Mouse (Mus musculus): ENCODE results near the gene 2210017I01Rik. TPM values are rescaled to one million over a fixed set of nuclear protein-coding genes. Genes with fewer than 3 reads are reported as not detected.

Gene 2210017I01Rik
- polyA plus RNA-seq (2015; fragmentation: Illumina TruSeq; extraction: RNeasy Lipid Tissue Mini Kit (QIAGEN cat#74804); ENCODE audit: insufficient read depth, low replicate concordance): not detected

GRCm38 (mm10) chr3:92607392-92607791 is at the start of gene 2210017I01Rik:
2210017I01Rik (minus strand) TSS chr3:92607492.

GRCm38 (mm10) chr3:92656826-92657225 is 49.5 kb upstream of the 2210017I01Rik start, which contains the start of gene Lce1b:
Lce1b (minus strand) TSS chr3:92656926.

GRCm38 (mm10) chr3:92648207-92648606 is 40.9 kb upstream of the 2210017I01Rik start, which contains the start of gene Lce1a1:
Lce1a1 (minus strand) TSS chr3:92648307.

GRCm38 (mm10) chr3:92621560-92621959 is 14.3 kb upstream of the 2210017I01Rik start, which contains the start of gene Lce6a:
Lce6a (minus strand) TSS chr3:92621660.

GRCm38 (mm10) chr3:92588858-92589257 is 18.4 kb downstream of the 2210017I01Rik start, which contains the start of gene Smcp:
Smcp (minus strand) TSS chr3:92588997.

GRCm38 (mm10) chr3:92573449-92574041 is 33.7 kb downstream of the 2210017I01Rik start, which contains the start of gene Ivl:
Ivl (minus strand) TSS chr3:92573735.

Other genes with a start within 250 kb of the 2210017I01Rik start
- gene Sprr2f, start 242.3 kb downstream of the 2210017I01Rik start, polyA plus RNA-seq (2015; fragmentation: Illumina TruSeq; extraction: RNeasy Lipid Tissue Mini Kit (QIAGEN cat#74804); ENCODE audit: insufficient read depth, low replicate concordance): not detected
- gene Sprr2h, start 221.8 kb downstream of the 2210017I01Rik start, polyA plus RNA-seq (2015; fragmentation: Illumina TruSeq; extraction: RNeasy Lipid Tissue Mini Kit (QIAGEN cat#74804); ENCODE audit: insufficient read depth, low replicate concordance): not detected
- gene Sprr2i, start 199.5 kb downstream of the 2210017I01Rik start, polyA plus RNA-seq (2015; fragmentation: Illumina TruSeq; extraction: RNeasy Lipid Tissue Mini Kit (QIAGEN cat#74804); ENCODE audit: insufficient read depth, low replicate concordance): not detected
- gene Sprr2j-ps, start 189.4 kb downstream of the 2210017I01Rik start, polyA plus RNA-seq (2015; fragmentation: Illumina TruSeq; extraction: RNeasy Lipid Tissue Mini Kit (QIAGEN cat#74804); ENCODE audit: insufficient read depth, low replicate concordance): not detected
- 1.4 TPM for gene Gm9774, start 178.1 kb downstream of the 2210017I01Rik start, polyA plus RNA-seq (2015; fragmentation: Illumina TruSeq; extraction: RNeasy Lipid Tissue Mini Kit (QIAGEN cat#74804); ENCODE audit: insufficient read depth, low replicate concordance)
- not detected for gene Sprr2k, start 174.9 kb downstream of the 2210017I01Rik start, polyA plus RNA-seq (2015; fragmentation: Illumina TruSeq; extraction: RNeasy Lipid Tissue Mini Kit (QIAGEN cat#74804); ENCODE audit: insufficient read depth, low replicate concordance)
- gene Sprr1b, start 168.7 kb downstream of the 2210017I01Rik start, polyA plus RNA-seq (2015; fragmentation: Illumina TruSeq; extraction: RNeasy Lipid Tissue Mini Kit (QIAGEN cat#74804); ENCODE audit: insufficient read depth, low replicate concordance): not detected
- not detected for gene Sprr3, start 148.8 kb downstream of the 2210017I01Rik start, polyA plus RNA-seq (2015; fragmentation: Illumina TruSeq; extraction: RNeasy Lipid Tissue Mini Kit (QIAGEN cat#74804); ENCODE audit: insufficient read depth, low replicate concordance)
- not detected for gene Sprr1a, start 121.6 kb downstream of the 2210017I01Rik start, polyA plus RNA-seq (2015; fragmentation: Illumina TruSeq; extraction: RNeasy Lipid Tissue Mini Kit (QIAGEN cat#74804); ENCODE audit: insufficient read depth, low replicate concordance)
- not detected for gene Sprr4, start 107.0 kb downstream of the 2210017I01Rik start, polyA plus RNA-seq (2015; fragmentation: Illumina TruSeq; extraction: RNeasy Lipid Tissue Mini Kit (QIAGEN cat#74804); ENCODE audit: insufficient read depth, low replicate concordance)
- gene 2310046K23Rik, start 73.0 kb downstream of the 2210017I01Rik start, polyA plus RNA-seq (2015; fragmentation: Illumina TruSeq; extraction: RNeasy Lipid Tissue Mini Kit (QIAGEN cat#74804); ENCODE audit: insufficient read depth, low replicate concordance): not detected
- not detected for gene Ivl, start 33.8 kb downstream of the 2210017I01Rik start, polyA plus RNA-seq (2015; fragmentation: Illumina TruSeq; extraction: RNeasy Lipid Tissue Mini Kit (QIAGEN cat#74804); ENCODE audit: insufficient read depth, low replicate concordance)
- not detected for gene Smcp, start 18.5 kb downstream of the 2210017I01Rik start, polyA plus RNA-seq (2015; fragmentation: Illumina TruSeq; extraction: RNeasy Lipid Tissue Mini Kit (QIAGEN cat#74804); ENCODE audit: insufficient read depth, low replicate concordance)
- gene Lce6a, start 14.2 kb upstream of the 2210017I01Rik start, polyA plus RNA-seq (2015; fragmentation: Illumina TruSeq; extraction: RNeasy Lipid Tissue Mini Kit (QIAGEN cat#74804); ENCODE audit: insufficient read depth, low replicate concordance): not detected
- gene Lce1a1, start 40.8 kb upstream of the 2210017I01Rik start, polyA plus RNA-seq (2015; fragmentation: Illumina TruSeq; extraction: RNeasy Lipid Tissue Mini Kit (QIAGEN cat#74804); ENCODE audit: insufficient read depth, low replicate concordance): not detected
- not detected for gene Lce1b, start 49.4 kb upstream of the 2210017I01Rik start, polyA plus RNA-seq (2015; fragmentation: Illumina TruSeq; extraction: RNeasy Lipid Tissue Mini Kit (QIAGEN cat#74804); ENCODE audit: insufficient read depth, low replicate concordance)
- not detected for gene Lce1a2, start 62.8 kb upstream of the 2210017I01Rik start, polyA plus RNA-seq (2015; fragmentation: Illumina TruSeq; extraction: RNeasy Lipid Tissue Mini Kit (QIAGEN cat#74804); ENCODE audit: insufficient read depth, low replicate concordance)
- gene Lce1c, start 71.8 kb upstream of the 2210017I01Rik start, polyA plus RNA-seq (2015; fragmentation: Illumina TruSeq; extraction: RNeasy Lipid Tissue Mini Kit (QIAGEN cat#74804); ENCODE audit: insufficient read depth, low replicate concordance): not detected
- not detected for gene Lce1d, start 79.7 kb upstream of the 2210017I01Rik start, polyA plus RNA-seq (2015; fragmentation: Illumina TruSeq; extraction: RNeasy Lipid Tissue Mini Kit (QIAGEN cat#74804); ENCODE audit: insufficient read depth, low replicate concordance)
- not detected for gene Lce1e, start 101.6 kb upstream of the 2210017I01Rik start, polyA plus RNA-seq (2015; fragmentation: Illumina TruSeq; extraction: RNeasy Lipid Tissue Mini Kit (QIAGEN cat#74804); ENCODE audit: insufficient read depth, low replicate concordance)
- not detected for gene Lce1f, start 112.9 kb upstream of the 2210017I01Rik start, polyA plus RNA-seq (2015; fragmentation: Illumina TruSeq; extraction: RNeasy Lipid Tissue Mini Kit (QIAGEN cat#74804); ENCODE audit: insufficient read depth, low replicate concordance)
- gene Gm38119, start 131.6 kb upstream of the 2210017I01Rik start, polyA plus RNA-seq (2015; fragmentation: Illumina TruSeq; extraction: RNeasy Lipid Tissue Mini Kit (QIAGEN cat#74804); ENCODE audit: insufficient read depth, low replicate concordance): not detected
- not detected for gene Lce1g, start 144.8 kb upstream of the 2210017I01Rik start, polyA plus RNA-seq (2015; fragmentation: Illumina TruSeq; extraction: RNeasy Lipid Tissue Mini Kit (QIAGEN cat#74804); ENCODE audit: insufficient read depth, low replicate concordance)
- gene Lce1h, start 157.6 kb upstream of the 2210017I01Rik start, polyA plus RNA-seq (2015; fragmentation: Illumina TruSeq; extraction: RNeasy Lipid Tissue Mini Kit (QIAGEN cat#74804); ENCODE audit: insufficient read depth, low replicate concordance): not detected
- gene Lce1i, start 171.4 kb upstream of the 2210017I01Rik start, polyA plus RNA-seq (2015; fragmentation: Illumina TruSeq; extraction: RNeasy Lipid Tissue Mini Kit (QIAGEN cat#74804); ENCODE audit: insufficient read depth, low replicate concordance): not detected
- gene Lce1j, start 183.0 kb upstream of the 2210017I01Rik start, polyA plus RNA-seq (2015; fragmentation: Illumina TruSeq; extraction: RNeasy Lipid Tissue Mini Kit (QIAGEN cat#74804); ENCODE audit: insufficient read depth, low replicate concordance): not detected
- not detected for gene Lce1k, start 200.4 kb upstream of the 2210017I01Rik start, polyA plus RNA-seq (2015; fragmentation: Illumina TruSeq; extraction: RNeasy Lipid Tissue Mini Kit (QIAGEN cat#74804); ENCODE audit: insufficient read depth, low replicate concordance)
- not detected for gene Kprp, start 219.8 kb upstream of the 2210017I01Rik start, polyA plus RNA-seq (2015; fragmentation: Illumina TruSeq; extraction: RNeasy Lipid Tissue Mini Kit (QIAGEN cat#74804); ENCODE audit: insufficient read depth, low replicate concordance)
- gene Lce1l, start 243.8 kb upstream of the 2210017I01Rik start, polyA plus RNA-seq (2015; fragmentation: Illumina TruSeq; extraction: RNeasy Lipid Tissue Mini Kit (QIAGEN cat#74804); ENCODE audit: insufficient read depth, low replicate concordance): not detected